Mouse (Mus musculus) lung, postnatal 25 days (tissue): ENCODE data around the gene Kcnk3.

ENCODE experiments used
- DNase-seq: peaks from one replicate; pipeline ENCODE4 v3.0.0; 2022; ENCODE audit warnings: low spot score

Kcnk3 gene

GRCm38 (mm10) chr5:30588301-30588968 lies 465 bp downstream of the Kcnk3 start:
- no peak for DNase-seq

GRCm38 (mm10) chr5:30589069-30589468 lies 1.1 kb downstream of the Kcnk3 start:
- DNase-seq, result no peak

GRCm38 (mm10) chr5:30589546-30589945 lies 1.6 kb downstream of the Kcnk3 start:
- DNase-seq, result no peak

- no peak for DNase-seq
Measured at GRCm38 (mm10) chr5:30590231-30590630, 2.3 kb downstream of the Kcnk3 start.

- DNase-seq, result no peak
Measured at GRCm38 (mm10) chr5:30591205-30591731, 3.3 kb downstream of the Kcnk3 start.

- DNase-seq, result no peak
Measured at GRCm38 (mm10) chr5:30591786-30592185, 3.8 kb downstream of the Kcnk3 start.

GRCm38 (mm10) chr5:30592279-30592980 lies 4.5 kb downstream of the Kcnk3 start:
- DNase-seq, result no peak

GRCm38 (mm10) chr5:30593360-30593759 lies 5.4 kb downstream of the Kcnk3 start:
- no peak for DNase-seq

GRCm38 (mm10) chr5:30593811-30594504 lies 6.0 kb downstream of the Kcnk3 start:
- no peak for DNase-seq

GRCm38 (mm10) chr5:30594953-30595560 lies 7.1 kb downstream of the Kcnk3 start:
- no peak for DNase-seq

GRCm38 (mm10) chr5:30601397-30601796 lies 13.4 kb downstream of the Kcnk3 start:
- DNase-seq, result no peak

- no peak for DNase-seq
Measured at GRCm38 (mm10) chr5:30603255-30603654, 15.3 kb downstream of the Kcnk3 start.

- no peak for DNase-seq
Measured at GRCm38 (mm10) chr5:30603926-30604325, 16.0 kb downstream of the Kcnk3 start.

GRCm38 (mm10) chr5:30604769-30605188 lies 16.8 kb downstream of the Kcnk3 start:
- DNase-seq, result no peak

GRCm38 (mm10) chr5:30605649-30606048 lies 17.7 kb downstream of the Kcnk3 start:
- no peak for DNase-seq

GRCm38 (mm10) chr5:30606424-30607073 lies 18.6 kb downstream of the Kcnk3 start:
- DNase-seq, result no peak

GRCm38 (mm10) chr5:30609094-30609493 lies 21.1 kb downstream of the Kcnk3 start:
- no peak for DNase-seq

GRCm38 (mm10) chr5:30609918-30610645 lies 22.1 kb downstream of the Kcnk3 start:
- DNase-seq, result no peak

GRCm38 (mm10) chr5:30611091-30611490 lies 23.1 kb downstream of the Kcnk3 start:
- DNase-seq, result no peak

- DNase-seq, result no peak
Measured at GRCm38 (mm10) chr5:30611689-30612088, 23.7 kb downstream of the Kcnk3 start.

GRCm38 (mm10) chr5:30612575-30612974 lies 24.6 kb downstream of the Kcnk3 start:
- no peak for DNase-seq
